Mouse (Mus musculus) kidney, postnatal 14 days (tissue): ENCODE measurements around the gene Tinagl1.

Experiments used
- DNase-seq: peaks from one replicate; pipeline ENCODE4 v3.0.0; 2022; ENCODE audit warnings: mixed read lengths

Tinagl1 gene

DNA sequence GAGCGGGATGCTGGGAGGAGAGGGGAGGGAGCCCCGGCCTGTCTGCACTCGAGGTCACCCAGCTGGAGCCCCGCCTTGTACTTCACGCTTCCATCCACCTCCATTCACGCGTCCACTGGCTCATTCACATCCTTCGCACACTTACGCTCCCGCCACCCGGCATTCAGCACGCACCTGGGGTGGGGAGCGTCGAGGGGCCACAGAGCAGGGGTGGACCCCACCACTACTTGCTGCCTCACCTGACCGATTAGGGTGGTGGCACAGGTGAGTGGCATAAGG is 35.8 kb downstream of the Tinagl1 start, which contains the start of gene Hcrtr1:
Hcrtr1 (minus strand) TSS at position 146 of the 279 bp plus-strand sequence.
- DNase-seq, result no peak

GRCm38 (mm10) chr4:130138441-130139213 is 36.3 kb downstream of the Tinagl1 start:
- peak; percentile 80 for DNase-seq

DNA sequence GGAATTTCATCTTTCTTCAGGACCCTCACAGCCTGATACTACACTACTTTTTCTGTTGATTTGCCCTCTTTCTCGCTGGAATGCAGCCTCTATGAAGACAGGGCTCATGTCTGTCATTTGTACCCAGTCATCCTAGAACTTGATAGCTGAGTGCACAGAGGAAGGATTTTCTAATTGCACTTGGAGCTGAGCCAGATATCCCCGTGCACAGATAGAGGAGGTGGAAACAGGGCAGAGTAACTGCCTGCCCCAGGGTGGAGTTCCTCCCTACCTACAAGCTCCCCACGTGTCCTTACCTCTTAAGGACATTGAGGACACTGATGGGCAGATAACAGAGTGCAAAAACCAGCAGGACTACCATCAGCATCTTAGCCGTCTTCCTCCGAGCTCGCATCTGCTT is 41.5 kb downstream of the Tinagl1 start:
- no peak for DNase-seq

GRCm38 (mm10) chr4:130131448-130132105 is 43.3 kb downstream of the Tinagl1 start:
- DNase-seq, result no peak

DNA sequence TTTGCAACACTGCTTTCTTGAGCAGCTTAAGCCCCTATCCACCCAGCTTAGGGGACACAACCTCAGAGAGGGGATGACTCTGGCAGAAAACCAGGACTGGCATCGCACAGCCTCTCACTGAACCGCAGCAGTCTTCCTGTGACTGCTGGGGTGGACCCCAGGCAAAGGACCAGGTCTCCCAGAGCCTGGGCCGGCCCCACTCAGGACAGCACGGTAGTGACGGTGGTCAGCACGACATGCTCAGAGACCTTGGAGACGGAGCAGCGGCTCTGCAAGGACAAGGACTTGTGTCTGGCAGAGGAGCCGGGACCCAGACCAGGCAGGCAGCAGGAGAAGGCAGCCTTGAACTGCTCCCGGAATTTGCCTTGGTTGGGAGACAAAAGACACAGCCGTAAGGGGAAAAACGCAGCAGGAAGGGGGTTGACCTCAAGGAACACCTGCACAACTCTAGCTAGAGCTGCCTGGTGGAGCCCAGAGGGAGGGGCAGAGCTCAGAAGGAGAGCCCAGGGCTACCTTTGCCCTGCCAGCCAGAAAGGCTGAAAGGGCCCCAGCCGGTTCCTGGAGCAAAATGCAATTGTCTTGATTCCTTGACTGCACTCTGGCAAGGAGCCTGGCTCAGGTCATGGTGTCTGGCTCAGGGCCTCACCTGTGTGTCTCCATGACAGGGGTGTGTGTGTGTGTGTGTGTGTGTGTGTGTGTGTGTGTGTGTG is 44.1 kb downstream of the Tinagl1 start:
- peak; percentile 85 for DNase-seq

GRCm38 (mm10) chr4:130130082-130130481 is 44.8 kb downstream of the Tinagl1 start:
- peak; percentile 55 for DNase-seq

DNA sequence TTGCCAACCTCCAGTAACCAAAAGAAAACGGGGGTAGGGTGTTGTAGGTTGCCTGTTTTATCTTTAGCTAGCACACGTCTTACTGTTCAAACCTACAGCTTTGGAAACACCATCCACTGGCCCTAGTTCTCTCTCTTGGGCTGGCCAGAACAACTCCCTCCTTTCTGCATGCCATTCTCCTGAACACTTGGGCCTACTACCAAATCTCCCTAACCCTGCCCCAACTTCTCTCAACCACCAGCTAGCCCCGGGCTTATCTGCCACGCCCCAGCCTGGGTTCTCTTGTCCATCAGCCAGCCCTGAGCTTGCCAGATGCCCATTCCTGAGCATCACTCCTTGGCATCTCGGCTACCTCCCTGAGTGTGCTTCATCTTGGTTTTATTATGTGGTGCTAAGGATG is 46.0 kb downstream of the Tinagl1 start:
- no peak for DNase-seq

DNA sequence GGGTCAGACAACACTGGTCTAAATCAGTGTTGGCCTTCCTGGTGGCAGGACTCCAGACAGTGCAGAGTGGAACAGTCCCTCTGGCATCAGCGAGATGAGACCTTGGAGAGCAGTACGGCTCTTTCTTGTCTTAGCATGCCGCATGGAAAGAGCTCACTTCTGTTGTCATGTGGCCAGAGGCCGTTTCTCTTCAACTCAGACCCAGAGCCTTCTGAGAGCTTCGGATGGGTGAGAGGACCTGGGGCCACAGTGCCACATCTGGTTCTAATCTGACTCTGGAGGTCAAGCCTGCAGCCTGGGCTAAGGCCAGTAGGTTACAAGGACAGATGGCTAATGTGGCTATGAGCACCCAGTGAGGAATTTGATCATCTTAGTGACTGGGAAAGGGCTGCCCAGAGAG is 49.0 kb downstream of the Tinagl1 start:
- DNase-seq, result no peak

DNA sequence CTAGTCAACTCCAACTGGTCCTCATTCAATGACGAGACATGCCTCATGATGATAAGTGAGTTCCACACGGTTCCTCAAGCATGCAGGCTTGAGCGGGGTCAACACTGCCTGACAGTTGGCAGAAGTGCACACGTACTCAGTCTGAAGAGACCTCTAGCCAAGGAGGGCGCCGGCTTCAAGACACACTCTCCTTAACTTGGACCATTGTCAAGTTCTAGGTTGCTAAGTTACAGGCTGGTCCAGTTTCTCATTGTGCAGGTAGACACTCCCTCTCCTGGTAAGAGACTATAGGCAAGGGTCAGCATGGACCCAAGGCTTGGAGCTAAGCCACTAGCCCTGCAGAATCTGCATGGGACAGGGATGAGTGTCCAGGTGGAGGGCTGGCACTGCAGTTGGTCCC is 49.8 kb downstream of the Tinagl1 start:
- peak; percentile 38 for DNase-seq

DNA sequence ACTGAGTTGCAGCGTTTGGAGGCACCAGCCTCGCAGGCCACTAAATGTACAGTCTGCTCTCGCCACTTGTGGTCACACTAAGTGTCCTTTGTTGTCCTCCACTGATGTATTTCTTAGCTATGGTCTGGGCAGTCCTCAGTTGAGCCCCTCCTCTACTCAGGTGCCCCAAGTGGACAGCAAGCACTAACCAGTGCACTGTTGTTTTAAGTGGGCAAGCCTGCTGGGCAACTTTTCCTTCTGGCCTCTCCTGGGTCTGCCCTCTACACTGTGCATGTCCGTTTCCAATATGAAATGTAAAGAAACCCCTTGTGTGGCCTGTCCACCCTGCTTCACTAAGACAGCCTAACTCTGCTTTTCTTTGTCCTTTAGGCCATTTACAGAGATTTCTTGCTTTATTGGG is 50.8 kb downstream of the Tinagl1 start:
- no peak for DNase-seq

DNA sequence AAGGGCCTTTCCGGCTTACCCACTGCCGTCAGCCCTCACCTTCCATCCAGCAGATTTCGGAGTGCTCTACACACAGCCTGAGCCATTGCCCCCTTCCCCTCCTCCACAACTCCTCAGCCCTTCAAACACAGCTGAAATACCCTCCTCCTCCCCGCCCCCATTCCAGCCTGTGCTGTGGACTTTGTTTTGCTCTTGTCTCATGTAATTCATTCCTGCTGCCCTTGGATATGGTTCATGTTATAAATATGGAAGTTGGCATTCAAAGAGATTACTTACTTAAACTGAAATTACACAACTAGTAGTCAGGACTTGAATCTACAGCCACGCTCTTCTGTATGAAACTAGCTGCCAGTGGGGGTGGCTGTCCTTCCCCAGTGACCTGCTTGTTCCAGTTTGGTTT is 51.9 kb downstream of the Tinagl1 start:
- DNase-seq, result no peak

GRCm38 (mm10) chr4:130121560-130121959 is 53.4 kb downstream of the Tinagl1 start:
- DNase-seq, result no peak

DNA sequence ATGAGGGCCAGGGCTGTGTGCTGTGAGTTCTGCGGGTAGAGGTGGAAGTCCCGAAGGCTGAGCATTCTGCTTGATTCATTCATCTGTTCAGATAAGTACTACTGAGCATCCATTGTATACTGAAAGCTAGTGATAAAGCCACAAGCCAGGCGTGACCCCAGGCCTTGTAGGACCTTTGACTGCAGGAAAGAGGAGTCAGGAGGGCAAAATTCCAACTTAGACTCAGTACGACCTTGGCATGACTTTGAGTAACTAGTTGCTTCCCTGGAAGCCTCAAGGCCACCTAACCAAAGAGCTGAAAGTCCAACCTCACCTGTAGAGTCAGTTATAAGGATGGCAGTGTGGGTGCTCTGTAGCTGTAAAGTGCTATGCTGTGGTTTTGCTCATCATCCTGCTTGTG is 54.2 kb downstream of the Tinagl1 start:
- no peak for DNase-seq
